Mouse (Mus musculus) liver, adult 2 months (tissue): Measurements from ENCODE around the gene Hadh.

Source experiments
- CTCF ChIP-seq: fragments of 200-500 bp; IDR thresholded peaks from 2 replicates; pipeline ENCODE4 v1.5.1; 2011; ENCODE audit warnings: low read depth, low read length, control low read depth
- POLR2A ChIP-seq: fragments of 200-500 bp; IDR thresholded peaks from 2 replicates; pipeline ENCODE4 v1.6.1; 2011; ENCODE audit warnings: low read length, control low read depth; ENCODE audit not compliant: insufficient read depth; ENCODE audit errors: extremely low read depth

DNA sequence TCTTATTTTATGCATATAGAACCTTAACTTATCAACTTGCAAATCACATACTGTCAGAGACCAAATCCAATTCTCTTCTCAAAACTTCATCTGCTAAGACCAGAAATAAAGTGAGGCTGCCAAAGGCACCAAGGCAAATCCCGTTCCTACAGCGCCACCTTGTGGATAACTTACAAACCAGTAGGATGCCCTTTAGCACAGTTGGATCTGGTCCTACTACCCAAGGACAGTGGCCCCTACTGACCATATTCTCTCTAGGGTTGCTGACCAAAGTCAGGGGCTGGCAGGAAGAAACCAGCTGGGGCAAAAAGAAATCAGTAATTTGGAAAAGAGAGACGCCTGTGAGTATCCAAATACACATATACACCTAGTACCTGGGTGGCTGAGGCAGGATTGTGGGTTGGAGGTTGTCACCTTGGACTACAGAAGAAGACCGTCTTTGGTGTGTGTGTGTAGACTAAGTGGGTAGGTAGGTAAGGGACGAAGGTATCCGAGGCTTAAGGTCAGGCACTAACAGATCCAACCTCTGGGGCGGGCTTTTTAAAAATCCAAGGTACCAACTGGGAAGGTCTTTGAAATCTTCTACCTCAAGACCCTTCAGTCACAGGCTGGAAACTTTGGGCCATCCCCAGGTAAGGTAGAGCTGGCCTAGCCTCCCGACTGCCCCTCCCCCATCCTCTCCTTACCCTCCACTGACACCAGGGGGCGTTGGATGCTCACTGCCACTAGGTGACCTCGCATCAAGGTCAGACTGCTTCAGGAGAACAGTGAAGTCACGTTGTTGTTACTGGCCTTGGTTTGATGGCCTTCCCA is 25.9 kb downstream of the Hadh start:
- no peak for TF ChIP-seq POLR2A
- TF ChIP-seq CTCF = peak; percentile 89
